Mouse (Mus musculus) kidney, adult 2 months (tissue): ENCODE measurements at regions not wholly inside any gene's neighbourhood (a gene's known extent, or its start where the extent isn't known, plus 50 kb on each side); places are given as distances from the start of the nearest gene placed in this dataset.
"Not testable (repeated sequence)": the region's sequence is repeated elsewhere in the genome, so short reads cannot be mapped to it uniquely, and the experiment has no call there.

Experiments used
- CTCF ChIP-seq: fragments of 200-500 bp; conservative IDR thresholded peaks from 2 replicates; pipeline ENCODE4 v1.5.1; 2011; ENCODE audit warnings: low read depth, mild to moderate bottlenecking, control low read depth, low read length, moderate library complexity, mixed read lengths; ENCODE audit not compliant: insufficient read depth, insufficient read length
- POLR2A ChIP-seq: fragments of 200-500 bp; IDR thresholded peaks from one replicate; pipeline ENCODE4 v1.6.1; 2011; ENCODE audit warnings: low read depth, low read length, control low read depth

GRCm38 (mm10) chr16:3116113-3116511 lies 474.7 kb upstream of the Olfr161 start:
- not testable (repeated sequence) for TF ChIP-seq CTCF, POLR2A
